Mouse (Mus musculus): ENCODE measurements at regions not wholly inside any gene's neighbourhood (a gene's known extent, or its start where the extent isn't known, plus 50 kb on each side); places are given as distances from the start of the nearest gene placed in this dataset.

- no peak for DNase-seq (ENCODE audit: low spot score)
Measured at GRCm38 (mm10) chr4:54045258-54046029, 219.6 kb downstream of the Tmem38b start.

GRCm38 (mm10) chr4:54064331-54064730 is 238.5 kb downstream of the Tmem38b start:
- DNase-seq (ENCODE audit: low spot score): no peak

GRCm38 (mm10) chr4:54071951-54072350 is 246.1 kb downstream of the Tmem38b start:
- DNase-seq (ENCODE audit: low spot score): no peak

GRCm38 (mm10) chr4:54072482-54072881 is 246.6 kb downstream of the Tmem38b start:
- DNase-seq (ENCODE audit: low spot score): no peak

GRCm38 (mm10) chr4:54072932-54073331 is 247.1 kb downstream of the Tmem38b start:
- DNase-seq (ENCODE audit: low spot score): no peak

- no peak for DNase-seq (ENCODE audit: low spot score)
Measured at GRCm38 (mm10) chr4:54073483-54073882, 247.6 kb downstream of the Tmem38b start.

- DNase-seq (ENCODE audit: low spot score): no peak
Measured at GRCm38 (mm10) chr4:54074226-54074625, 248.4 kb downstream of the Tmem38b start.

GRCm38 (mm10) chr4:54080526-54080925 is 254.7 kb downstream of the Tmem38b start:
- DNase-seq (ENCODE audit: low spot score): no peak

- DNase-seq (ENCODE audit: low spot score): no peak
Measured at GRCm38 (mm10) chr4:54081411-54081810, 255.6 kb downstream of the Tmem38b start.

GRCm38 (mm10) chr4:54084747-54085146 is 258.9 kb downstream of the Tmem38b start:
- no peak for DNase-seq (ENCODE audit: low spot score)

- DNase-seq (ENCODE audit: low spot score): no peak
Measured at GRCm38 (mm10) chr4:54094285-54094997, 268.6 kb downstream of the Tmem38b start.

GRCm38 (mm10) chr4:54095200-54095930 is 269.5 kb downstream of the Tmem38b start:
- no peak for DNase-seq (ENCODE audit: low spot score)

- no peak for DNase-seq (ENCODE audit: low spot score)
Measured at GRCm38 (mm10) chr4:54097543-54097942, 271.7 kb downstream of the Tmem38b start.

GRCm38 (mm10) chr4:54100282-54100681 is 274.4 kb downstream of the Tmem38b start:
- DNase-seq (ENCODE audit: low spot score): no peak

GRCm38 (mm10) chr4:54106976-54107375 is 281.1 kb downstream of the Tmem38b start:
- DNase-seq (ENCODE audit: low spot score): no peak

- DNase-seq (ENCODE audit: low spot score): no peak
Measured at GRCm38 (mm10) chr4:54116310-54116709, 290.5 kb downstream of the Tmem38b start.

- DNase-seq (ENCODE audit: low spot score): no peak
Measured at GRCm38 (mm10) chr4:54118179-54118846, 292.5 kb downstream of the Tmem38b start.

- no peak for DNase-seq (ENCODE audit: low spot score)
Measured at GRCm38 (mm10) chr4:54128717-54129698, 303.2 kb downstream of the Tmem38b start.

- no peak for DNase-seq (ENCODE audit: low spot score)
Measured at GRCm38 (mm10) chr4:54156146-54156545, 330.3 kb downstream of the Tmem38b start.

- DNase-seq (ENCODE audit: low spot score): no peak
Measured at GRCm38 (mm10) chr4:54161337-54161993, 335.6 kb downstream of the Tmem38b start.

All from MN1 (cell line).